Mouse (Mus musculus) heart, embryonic 10.5 days (tissue): Measurements from ENCODE around the gene Pex5l. TPM values are rescaled to one million over a fixed set of nuclear protein-coding genes. Genes with fewer than 3 reads are reported as not detected.

Experiments
- DNase-seq: peaks from one replicate; pipeline ENCODE4 v3.0.0-alpha.2; 2017; ENCODE audit warnings: low spot score
- H3K27ac ChIP-seq: fragments of 300-500 bp; sonication (generic); 2 replicates; pipeline ENCODE4 v1.5.1; 2016; ENCODE audit warnings: mild to moderate bottlenecking
- H3K27me3 ChIP-seq: fragments of 300-500 bp; sonication (generic); 2 replicates; pipeline ENCODE4 v1.6.1; 2016; ENCODE audit warnings: mild to moderate bottlenecking; ENCODE audit not compliant: poor library complexity, insufficient read depth, severe bottlenecking
- H3K36me3 ChIP-seq: fragments of 300-500 bp; sonication (generic); 2 replicates; pipeline ENCODE4 v1.6.1; 2016; ENCODE audit warnings: mild to moderate bottlenecking, moderate library complexity
- H3K4me1 ChIP-seq: fragments of 300-500 bp; sonication (generic); 2 replicates; pipeline ENCODE4 v1.6.1; 2016; ENCODE audit warnings: mild to moderate bottlenecking
- H3K4me3 ChIP-seq: fragments of 300-500 bp; sonication (generic); 2 replicates; pipeline ENCODE4 v1.5.1; 2016; ENCODE audit warnings: mild to moderate bottlenecking, moderate library complexity
- H3K9me3 ChIP-seq: fragments of 300-500 bp; sonication (generic); 2 replicates; pipeline ENCODE4 v1.6.1; 2016; ENCODE audit warnings: mild to moderate bottlenecking, moderate library complexity
- WGBS: fragments of 180-500 bp; shearing (Covaris S2); methylation state at CpG from one replicate; pipeline ENCODE4 v1.1.7; 2016; 5-methylcytosine and 5-hydroxymethylcytosine counted together
- polyA plus RNA-seq: library from polyadenylated mRNA; unstranded; fragments of >200 nt; fragmentation: Nextera tagmentation; extraction: Ambion mirVana; gene quantifications from 2 replicates; pipeline ENCODE4 v1.2.1, GENCODE M21; 2016

Pex5l gene
- polyA plus RNA-seq, 1 experiment from 2014 or later: 0.14 TPM

DNA sequence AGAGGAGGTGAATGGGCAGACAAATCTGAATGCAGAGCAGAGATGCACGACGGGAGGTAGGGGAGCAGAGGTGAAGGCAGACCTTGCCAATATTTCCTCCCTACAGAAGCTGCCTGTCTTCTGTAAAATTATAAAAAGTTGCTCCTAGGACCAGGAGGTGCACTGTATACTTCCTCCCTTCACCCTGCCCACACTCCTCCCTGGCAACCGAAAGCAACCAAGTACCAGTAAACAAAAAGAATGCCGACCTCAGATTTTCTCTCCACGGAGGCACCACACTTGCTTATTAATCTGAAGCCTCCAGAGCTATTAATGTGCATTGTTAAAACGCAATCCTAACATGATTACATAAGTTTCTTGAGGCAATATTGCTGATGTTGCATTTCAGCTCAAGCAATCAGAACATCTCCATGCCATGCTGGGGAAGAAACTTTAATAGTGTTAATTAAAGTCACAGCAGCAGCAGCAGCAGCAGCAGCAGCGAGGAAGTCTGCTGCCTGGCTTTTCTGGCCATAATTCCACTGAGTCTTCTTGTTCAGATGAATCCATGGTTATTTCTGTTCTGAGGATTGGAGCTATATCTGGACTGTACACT is 82.6 kb downstream of the Pex5l start:
- Histone ChIP-seq H3K27ac (no peak overlapping the region), H3K27me3 (no peaks in the 10 kb centered on the region), H3K9me3 (no peaks in the 10 kb centered on the region), H3K4me1 (no peaks in the 10 kb centered on the region), H3K4me3 (no peak overlapping the region), H3K36me3 (no peaks in the 10 kb centered on the region)
- 67% methylated on average over 7 of the region's 7 CpGs for WGBS
- DNase-seq: no peak

DNA sequence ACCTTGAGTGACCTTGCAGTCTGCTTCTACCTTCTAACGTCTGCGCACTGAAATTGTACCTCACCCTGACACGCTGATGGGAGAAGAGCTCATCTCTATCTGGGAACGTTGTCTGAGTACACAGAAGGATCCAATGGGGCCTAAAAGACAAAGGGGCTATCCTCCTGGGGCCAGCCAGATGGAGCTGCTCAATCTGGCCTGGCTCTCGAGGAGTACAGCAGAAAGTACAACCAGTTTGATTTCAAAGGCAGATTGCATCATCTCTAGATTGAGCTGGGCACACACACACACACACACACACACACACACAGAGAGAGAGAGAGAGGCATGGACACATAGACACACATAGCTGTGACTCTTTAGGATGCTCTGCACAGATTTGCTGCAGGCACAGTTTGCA is 94.7 kb downstream of the Pex5l start:
- Histone ChIP-seq H3K27me3 (no peaks in the 10 kb centered on the region), H3K9me3 (no peaks in the 10 kb centered on the region), H3K27ac (no peak overlapping the region), H3K4me1 (no peaks in the 10 kb centered on the region), H3K4me3 (no peak overlapping the region), H3K36me3 (no peaks in the 10 kb centered on the region)
- 59% methylated on average over 5 of the region's 5 CpGs for WGBS
- no peak for DNase-seq

DNA sequence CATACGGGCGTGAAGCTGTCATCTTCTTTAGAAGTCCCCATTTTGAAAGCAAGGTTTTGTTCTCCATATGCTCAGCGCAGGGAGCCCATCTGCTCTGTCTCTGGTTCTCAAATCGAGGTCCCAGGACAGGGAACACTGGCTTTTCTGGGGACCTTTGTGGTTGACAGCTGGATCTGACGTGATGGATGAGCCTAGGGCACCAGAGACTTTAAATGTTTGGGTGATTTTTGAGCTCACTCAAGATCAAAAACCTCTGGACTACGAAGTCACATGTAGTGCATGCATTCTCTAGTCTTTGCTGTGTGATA is 98.3 kb downstream of the Pex5l start:
- H3K27ac ChIP-seq: no peak overlapping the region
- no peak for DNase-seq
- H3K27me3 ChIP-seq: no peaks in the 10 kb centered on the region
- H3K4me1 ChIP-seq: no peaks in the 10 kb centered on the region
- no peaks in the 10 kb centered on the region for H3K36me3 ChIP-seq
- no peak overlapping the region for H3K4me3 ChIP-seq
- WGBS: 79% methylated on average over 6 of the region's 6 CpGs
- no peaks in the 10 kb centered on the region for H3K9me3 ChIP-seq

DNA sequence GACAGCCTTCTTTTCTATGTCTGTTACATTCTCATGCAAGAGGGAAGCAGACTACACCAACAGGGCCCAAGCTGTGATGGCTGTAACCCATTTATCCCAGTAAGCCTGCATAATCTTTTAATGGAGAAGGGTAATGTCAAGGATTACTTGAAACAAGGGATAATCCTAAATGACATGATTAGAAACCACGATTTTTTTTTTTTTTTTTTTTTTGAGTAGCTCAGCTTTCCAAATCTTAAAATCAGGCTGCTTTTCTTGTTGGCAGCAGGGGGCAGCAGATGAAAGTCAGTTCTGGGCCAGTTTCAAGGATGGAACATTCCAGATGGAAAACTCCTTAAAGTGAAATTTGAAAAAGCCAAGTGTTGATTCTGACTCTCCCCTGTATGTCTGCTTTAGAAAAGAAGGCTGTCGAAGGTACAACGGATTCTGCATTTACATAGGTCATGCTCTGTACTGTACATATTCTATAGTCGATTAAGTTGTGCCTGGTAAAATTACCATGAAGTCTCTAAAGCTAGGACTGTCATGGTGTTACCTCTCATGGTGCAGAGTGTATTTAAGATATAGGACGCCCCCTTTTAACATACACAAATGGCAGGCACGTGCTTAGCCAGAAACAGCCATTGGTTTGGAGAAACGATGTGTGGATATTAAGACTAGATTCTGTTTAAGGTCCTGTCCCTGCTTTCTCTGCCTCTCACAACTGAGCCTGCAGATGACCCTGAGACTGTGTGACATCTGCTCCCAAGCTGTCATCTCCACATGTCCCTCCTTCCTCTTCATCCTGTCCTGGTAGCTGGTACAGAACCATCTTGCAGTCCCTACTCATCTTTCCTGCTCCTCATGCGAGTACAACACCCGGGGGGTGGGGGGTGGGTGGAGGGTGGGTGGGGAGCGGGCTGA is 98.9 kb downstream of the Pex5l start:
- 74% methylated on average over 10 of the region's 10 CpGs for WGBS
- H3K4me3 ChIP-seq: no peak overlapping the region
- H3K27me3 ChIP-seq: no peaks in the 10 kb centered on the region
- H3K36me3 ChIP-seq: no peaks in the 10 kb centered on the region
- no peaks in the 10 kb centered on the region for H3K9me3 ChIP-seq
- no peaks in the 10 kb centered on the region for H3K4me1 ChIP-seq
- DNase-seq: no peak
- H3K27ac ChIP-seq: no peak overlapping the region

DNA sequence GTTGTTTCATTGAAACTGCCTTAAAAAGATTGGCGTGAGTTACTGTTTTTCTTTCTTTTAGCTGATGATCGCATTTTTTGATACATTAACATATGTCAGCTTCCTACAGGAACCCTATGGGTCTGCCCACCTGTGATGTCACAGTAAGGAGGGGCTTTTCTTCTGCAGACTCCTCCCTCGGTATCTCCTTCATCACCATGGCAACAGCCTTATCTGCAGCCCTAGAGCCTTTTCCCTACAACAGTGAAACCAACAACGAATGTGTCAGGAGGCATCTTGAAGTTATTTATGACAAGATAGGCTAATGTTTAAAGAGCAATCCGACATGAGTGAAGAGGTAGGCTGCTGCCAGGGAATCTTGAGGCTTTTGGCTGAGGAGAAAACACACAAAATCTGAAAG is 118.5 kb downstream of the Pex5l start:
- H3K36me3 ChIP-seq: no peaks in the 10 kb centered on the region
- no peaks in the 10 kb centered on the region for H3K27me3 ChIP-seq
- no peak for DNase-seq
- H3K27ac ChIP-seq: no peak overlapping the region
- 47% methylated on average over 5 of the region's 5 CpGs for WGBS
- no peaks in the 10 kb centered on the region for H3K9me3 ChIP-seq
- H3K4me1 ChIP-seq: no peaks in the 10 kb centered on the region
- no peak overlapping the region for H3K4me3 ChIP-seq

DNA sequence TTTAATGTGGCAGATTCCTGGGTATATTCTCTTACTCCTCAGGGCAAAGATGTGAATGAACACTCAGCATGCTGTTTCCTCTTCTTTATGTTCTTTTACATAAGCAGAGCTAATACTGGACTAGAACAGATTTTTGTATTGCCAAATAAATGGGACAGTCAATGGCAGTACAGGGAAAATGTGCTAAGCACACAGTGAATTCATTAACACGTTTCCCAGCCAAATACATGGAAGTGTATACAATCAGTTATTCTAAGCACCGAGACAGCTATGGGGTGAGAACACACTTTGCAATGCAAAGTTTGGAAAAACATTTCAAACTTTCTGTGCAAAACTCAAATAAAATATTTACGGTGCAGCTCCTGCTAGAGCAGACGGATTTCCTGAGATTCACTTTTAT is 139.1 kb downstream of the Pex5l start:
- Histone ChIP-seq H3K9me3 (no peaks in the 10 kb centered on the region), H3K4me3 (no peak overlapping the region), H3K4me1 (no peaks in the 10 kb centered on the region), H3K27ac (no peak overlapping the region), H3K36me3 (no peaks in the 10 kb centered on the region), H3K27me3 (no peaks in the 10 kb centered on the region)
- DNase-seq: no peak
- WGBS: 81% methylated on average over 4 of the region's 4 CpGs

DNA sequence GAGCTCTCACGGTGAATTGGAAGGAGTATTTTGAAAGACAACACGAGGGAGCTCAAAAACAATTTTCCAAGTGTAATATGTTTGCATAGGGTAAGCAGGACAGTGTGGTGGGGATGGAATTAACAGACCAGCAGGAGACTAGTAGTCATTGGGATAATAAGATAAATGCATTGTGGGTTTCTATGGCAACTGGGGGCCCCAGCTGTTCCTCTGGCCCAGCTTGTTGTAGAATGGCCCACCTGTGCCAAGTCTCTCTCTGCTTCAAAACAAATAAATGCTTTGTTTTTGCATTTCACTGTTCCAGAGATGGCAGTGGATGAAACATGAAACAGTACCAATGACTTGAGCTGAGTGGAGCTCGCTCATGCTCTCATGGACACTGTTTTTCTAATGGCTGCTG is 141.3 kb downstream of the Pex5l start:
- Histone ChIP-seq H3K27ac (no peak overlapping the region), H3K36me3 (no peaks in the 10 kb centered on the region), H3K27me3 (no peaks in the 10 kb centered on the region), H3K4me3 (no peak overlapping the region), H3K4me1 (no peaks in the 10 kb centered on the region), H3K9me3 (no peaks in the 10 kb centered on the region)
- WGBS: 72% methylated on average over 3 of the region's 3 CpGs
- no peak for DNase-seq

DNA sequence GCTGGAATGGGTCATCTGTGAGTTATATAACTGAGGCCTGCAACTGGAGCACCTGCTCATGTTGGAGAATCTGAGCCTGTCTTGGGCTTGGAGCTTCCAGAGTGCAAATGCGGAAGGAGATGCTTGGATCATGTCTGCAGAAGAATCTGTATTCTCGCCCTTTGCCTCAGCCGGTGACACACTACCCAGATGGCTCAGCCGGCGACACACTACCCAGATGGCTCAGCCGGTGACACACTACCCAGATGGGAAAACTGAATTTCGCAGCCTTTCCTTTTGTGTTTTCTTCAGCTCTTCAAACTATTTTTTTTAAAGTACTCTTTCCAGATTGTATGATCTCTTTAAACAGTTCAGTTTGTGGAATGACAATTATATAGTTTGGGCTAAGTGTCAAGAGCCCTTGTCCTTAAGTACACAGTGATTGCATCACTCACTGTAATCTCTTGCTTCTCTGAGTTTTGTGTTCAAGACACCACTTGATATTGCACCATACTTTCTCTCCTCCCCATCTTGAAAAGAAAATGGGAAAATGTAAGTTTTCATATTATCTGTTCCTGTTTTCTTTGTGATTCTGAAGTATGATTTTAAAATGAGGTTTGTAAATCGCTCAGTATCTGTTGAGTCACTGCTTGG is 142.5 kb downstream of the Pex5l start:
- no peaks in the 10 kb centered on the region for H3K4me1 ChIP-seq
- H3K27ac ChIP-seq: no peak overlapping the region
- WGBS: 82% methylated on average over 8 of the region's 8 CpGs
- H3K9me3 ChIP-seq: no peaks in the 10 kb centered on the region
- DNase-seq: no peak
- H3K4me3 ChIP-seq: no peak overlapping the region
- H3K27me3 ChIP-seq: no peaks in the 10 kb centered on the region
- H3K36me3 ChIP-seq: no peaks in the 10 kb centered on the region

DNA sequence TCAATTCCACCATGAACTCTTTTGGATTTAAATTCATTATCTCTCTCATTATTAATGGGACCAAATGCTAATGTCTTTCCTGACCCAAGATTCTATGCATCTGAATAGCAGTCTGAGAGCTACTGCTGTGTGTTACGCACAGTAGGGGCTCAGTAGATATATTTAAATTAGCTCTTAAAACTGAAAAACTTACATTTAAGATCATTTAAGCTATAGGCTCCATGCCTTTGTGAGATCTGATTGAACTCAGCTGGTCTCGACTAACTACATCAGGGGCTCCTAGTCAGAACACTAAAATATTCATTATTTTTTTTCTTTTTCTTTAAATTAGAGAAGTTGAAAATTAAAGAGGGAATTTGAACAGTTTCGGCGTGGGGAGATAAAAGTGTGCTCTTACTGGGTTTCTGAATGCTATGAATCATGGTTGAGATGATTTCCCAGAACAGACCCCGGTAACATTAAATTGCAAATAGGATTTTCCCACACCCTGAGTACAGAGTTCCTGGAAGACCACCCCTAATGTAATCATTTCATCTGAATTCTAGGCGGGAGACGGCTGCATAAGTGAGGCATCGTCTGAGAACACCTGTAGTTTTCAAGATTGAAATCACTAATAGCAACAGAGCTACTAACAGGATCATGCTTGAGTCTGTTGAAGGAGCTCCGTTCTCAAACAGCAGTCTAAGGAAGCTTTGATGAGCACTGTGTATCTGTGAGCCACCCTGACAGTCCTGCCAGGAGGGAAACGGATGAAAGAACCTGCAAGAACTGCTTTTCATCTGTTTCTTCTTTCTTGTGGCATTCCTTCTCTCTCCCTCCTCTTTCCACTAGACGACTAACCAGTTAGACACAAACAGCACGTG is 151.1 kb downstream of the Pex5l start:
- 74% methylated on average over 12 of the region's 12 CpGs for WGBS
- no peaks in the 10 kb centered on the region for H3K9me3 ChIP-seq

DNA sequence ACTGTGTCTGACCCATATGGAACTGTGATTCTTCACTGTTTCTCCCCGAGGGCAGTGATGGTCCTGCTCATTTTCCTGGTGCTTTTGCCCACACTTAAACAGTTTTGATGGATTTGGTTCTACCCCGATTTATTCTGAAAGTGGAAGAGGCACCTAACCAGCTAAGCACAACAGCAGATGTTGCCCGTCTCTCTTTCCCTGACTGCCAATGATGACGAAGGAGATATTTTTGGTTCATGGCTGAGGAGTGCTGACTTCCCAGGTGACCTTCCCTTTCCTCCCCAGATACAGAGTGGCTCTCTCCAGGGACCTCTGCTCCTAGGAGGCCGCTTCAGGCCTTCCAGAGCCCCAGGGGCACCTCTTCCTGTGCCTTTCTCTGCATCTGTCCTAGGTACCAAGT is 155.2 kb downstream of the Pex5l start:
- Histone ChIP-seq H3K4me3 (no peak overlapping the region), H3K27ac (no peak overlapping the region), H3K4me1 (no peaks in the 10 kb centered on the region), H3K27me3 (no peaks in the 10 kb centered on the region), H3K36me3 (no peaks in the 10 kb centered on the region), H3K9me3 (no peaks in the 10 kb centered on the region)
- DNase-seq: no peak
- 57% methylated on average over 5 of the region's 5 CpGs for WGBS

More for the DNA sequence above, 151.1 kb downstream of the Pex5l start:
- Histone ChIP-seq H3K4me1 (no peaks in the 10 kb centered on the region), H3K27ac (no peak overlapping the region), H3K27me3 (no peaks in the 10 kb centered on the region), H3K4me3 (no peak overlapping the region), H3K36me3 (no peaks in the 10 kb centered on the region)
- DNase-seq: no peak

DNA sequence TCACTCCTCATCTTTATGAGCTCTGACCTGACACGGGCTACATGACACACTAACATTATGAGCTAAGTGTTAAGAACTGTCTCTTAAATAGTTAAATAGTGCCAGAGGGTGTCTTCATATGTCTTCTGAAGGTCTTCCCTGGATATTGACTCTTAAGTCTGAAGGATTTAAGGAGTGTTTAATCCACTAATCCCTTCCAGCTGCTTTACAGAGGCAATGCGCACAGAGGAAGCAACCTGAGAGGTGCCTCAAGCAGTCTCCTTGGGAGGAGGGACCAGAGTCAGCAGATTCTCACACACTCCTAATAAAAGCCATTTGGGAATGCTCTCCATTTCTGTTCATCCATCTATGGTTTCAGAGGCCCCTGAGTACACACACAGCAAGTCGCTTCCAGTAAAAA is 157.9 kb downstream of the Pex5l start:
- WGBS: 77% methylated on average over 3 of the region's 3 CpGs
- Histone ChIP-seq H3K27ac (no peak overlapping the region), H3K9me3 (no peaks in the 10 kb centered on the region), H3K4me3 (no peak overlapping the region), H3K36me3 (no peaks in the 10 kb centered on the region), H3K27me3 (no peaks in the 10 kb centered on the region), H3K4me1 (no peaks in the 10 kb centered on the region)
- no peak for DNase-seq

DNA sequence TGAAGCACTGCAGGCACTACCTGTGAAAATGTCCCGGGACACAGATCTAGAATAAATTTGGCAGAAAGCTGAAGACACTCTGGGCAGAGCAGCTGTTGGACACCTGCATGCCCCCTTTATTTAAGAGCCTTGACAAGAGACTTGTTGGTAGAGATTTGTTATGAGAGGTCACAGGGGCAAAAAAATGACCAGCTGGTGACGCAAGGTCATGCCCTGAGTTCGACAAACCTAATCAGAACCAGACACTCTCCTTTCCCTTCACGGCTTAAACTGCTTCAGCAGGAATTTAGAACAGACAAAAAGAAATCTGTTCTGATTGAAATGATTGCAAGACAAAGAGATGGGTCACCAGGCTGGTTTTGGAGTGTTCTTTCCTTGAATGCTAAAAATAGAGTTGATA is 163.1 kb downstream of the Pex5l start:
- DNase-seq: no peak

DNA sequence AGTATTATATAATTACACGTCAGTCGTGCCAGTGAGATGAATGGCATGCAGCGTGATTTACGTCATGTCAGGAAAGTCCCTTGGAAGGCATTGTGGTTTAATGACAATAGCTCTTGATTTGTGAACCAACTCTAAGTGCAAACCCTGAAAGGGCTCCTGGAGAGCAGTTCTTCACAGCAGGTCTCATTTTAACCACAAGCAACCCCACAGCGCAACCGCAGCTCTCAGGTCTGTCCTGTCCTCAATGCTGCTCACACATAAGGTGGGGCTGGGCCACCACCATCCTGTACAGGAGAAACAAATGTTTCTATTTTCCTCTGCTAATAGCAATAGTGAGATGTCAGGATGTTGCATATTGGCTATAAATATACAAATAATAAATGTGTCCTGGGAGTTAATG is 163.8 kb downstream of the Pex5l start:
- H3K27ac ChIP-seq: no peak overlapping the region
- DNase-seq: no peak
- no peaks in the 10 kb centered on the region for H3K36me3 ChIP-seq
- H3K4me3 ChIP-seq: no peak overlapping the region
- 68% methylated on average over 6 of the region's 6 CpGs for WGBS
- H3K9me3 ChIP-seq: no peaks in the 10 kb centered on the region
- H3K27me3 ChIP-seq: no peaks in the 10 kb centered on the region
- no peaks in the 10 kb centered on the region for H3K4me1 ChIP-seq

More for the DNA sequence above, 163.1 kb downstream of the Pex5l start:
- Histone ChIP-seq H3K4me1 (no peaks in the 10 kb centered on the region), H3K27ac (no peak overlapping the region), H3K36me3 (no peaks in the 10 kb centered on the region), H3K4me3 (no peak overlapping the region), H3K9me3 (no peaks in the 10 kb centered on the region), H3K27me3 (no peaks in the 10 kb centered on the region)
- WGBS: 74% methylated on average over 4 of the region's 4 CpGs
